Comparison of ENCODE assay signal across 22 mouse cellular contexts in genomic region chr1:90239336-90240225, GRCm38 (mm10). TPM values are rescaled to one million over a fixed set of nuclear protein-coding genes. Genes with fewer than 3 reads are reported as not detected.
A peak's percentile ranks its signal among the peaks of the same experiment; 100 is the strongest.
DNase-seq lines count a peak whose midpoint lies in the region; TF ChIP-seq lines count a peak whose summit lies in the region.
"Had no signal": no experiment of that assay in that cellular context is flagged by ENCODE, and none has a peak within 500 bp of the region (broad histone marks: within the 10 kb centered on the region; RNA-seq: fewer than 3 reads in every experiment).

No protein-coding gene starts in this region.

- peaks cover 57% of the 10 kb centered on the region for H3K4me1 ChIP-seq in heart, embryonic 10.5 days
- H3K4me1 ChIP-seq in testis, adult 2 months (ENCODE audit: control insufficient read depth, insufficient read depth, low read length): no peaks in the 10 kb centered on the region
- peaks cover 7% of the 10 kb centered on the region for H3K4me1 ChIP-seq in brown adipose tissue, adult 24 weeks (ENCODE audit: control insufficient read depth, insufficient read depth, insufficient read length, low read length)
- H3K4me1 ChIP-seq: intestine, embryonic 15.5 days had no signal

- TF ChIP-seq POLR2A in testis, adult 2 months (IDR thresholded peaks at IDR 0.05; ENCODE audit: control insufficient read depth, low read depth, low read length): peak; percentile 24; the same call in 1 of the 2 replicates

- no peak overlapping the region for H3K4me3 ChIP-seq in heart, embryonic 10.5 days
- no peak overlapping the region for H3K4me3 ChIP-seq in testis, adult 2 months (ENCODE audit: control insufficient read depth, low read depth, low read length)
- H3K4me3 ChIP-seq in brown adipose tissue, adult 24 weeks (ENCODE audit: insufficient read depth, low read depth, low read length): no peak overlapping the region
- H3K4me3 ChIP-seq: embryonic facial prominence, embryonic 15.5 days; forebrain, embryonic 10.5 days; hindbrain, embryonic 13.5 days; intestine, embryonic 15.5 days; limb, embryonic 12.5 days; neural tube, embryonic 15.5 days had no signal

- intact Hi-C loops in left cerebral cortex, postnatal 36 days (cut with DNase I): no loop called here

- H3K36me3 ChIP-seq in heart, embryonic 10.5 days: no peaks in the 10 kb centered on the region
- H3K36me3 ChIP-seq in testis, adult 2 months (ENCODE audit: control insufficient read depth, insufficient read depth, low read length): no peaks in the 10 kb centered on the region
- H3K36me3 ChIP-seq: embryonic facial prominence, embryonic 15.5 days; forebrain, embryonic 10.5 days; hindbrain, embryonic 13.5 days; intestine, embryonic 15.5 days; limb, embryonic 12.5 days; neural tube, embryonic 15.5 days had no signal

- no peak for TF ChIP-seq CTCF in testis, adult 2 months (IDR thresholded peaks at IDR 0.05; ENCODE audit: control insufficient read depth, insufficient read depth, insufficient replicate concordance, low read depth, low read length)

- H3K9me3 ChIP-seq in heart, embryonic 10.5 days: no peaks in the 10 kb centered on the region
- H3K9me3 ChIP-seq: embryonic facial prominence, embryonic 15.5 days; forebrain, embryonic 10.5 days; hindbrain, embryonic 13.5 days; intestine, embryonic 15.5 days; limb, embryonic 12.5 days; neural tube, embryonic 15.5 days had no signal

- WGBS in heart, embryonic 10.5 days: 79% methylated on average over 16 of the region's 16 CpGs

- peaks cover 5% of the 10 kb centered on the region; the same call in 1 of the 2 replicates for H3K27me3 ChIP-seq in heart, embryonic 10.5 days (ENCODE audit: insufficient read depth, poor library complexity, severe bottlenecking)
- H3K27me3 ChIP-seq in testis, adult 2 months (ENCODE audit: control insufficient read depth, insufficient read depth, low read length): no peaks in the 10 kb centered on the region
- H3K27me3 ChIP-seq: embryonic facial prominence, embryonic 15.5 days; hindbrain, embryonic 13.5 days; intestine, embryonic 15.5 days; limb, embryonic 12.5 days; neural tube, embryonic 15.5 days had no signal

- H3K27ac ChIP-seq in heart, embryonic 10.5 days: peak overlapping the region; percentile 72
- H3K27ac ChIP-seq in testis, adult 2 months (ENCODE audit: control insufficient read depth, insufficient read depth, low read depth, low read length): peak overlapping the region; percentile 42
- H3K27ac ChIP-seq in brown adipose tissue, adult 24 weeks (replicated peaks; ENCODE audit: low read depth, low read length): peak overlapping the region; percentile 82
- H3K27ac ChIP-seq: embryonic facial prominence, embryonic 15.5 days; hindbrain, embryonic 13.5 days; intestine, embryonic 15.5 days; limb, embryonic 12.5 days; neural tube, embryonic 15.5 days had no signal

- no peak for DNase-seq in heart, embryonic 10.5 days (ENCODE audit: low spot score)
- DNase-seq in heart, adult 8-10 months (ENCODE audit: low spot score): no peak
- DNase-seq in testis, postnatal 10 days (ENCODE audit: low spot score): no peak
- DNase-seq in left cerebral cortex, postnatal 36 days (ENCODE audit: low spot score in 2 of 2): no peak
- DNase-seq in layer of hippocampus, adult 11-12 months (ENCODE audit: low spot score): no peak
- DNase-seq: B cell, adult 2 months; cerebellum, postnatal 25 days; forebrain, postnatal 0 days; heart, postnatal 14 days; kidney, postnatal 36 days; lung, embryonic 14.5 days; lung, postnatal 4 days; spleen, adult 18-20 months; thymus, adult 2 months had no signal

RNA-seq across cellular contexts. Expression of gene Ackr3, which starts 35.8 kb away (rescaled TPM):
- polyA plus RNA-seq in heart, embryonic 10.5 days (2016; fragmentation: Nextera tagmentation; extraction: Ambion mirVana): 24.7 and 25.5 TPM in 2 replicates
- total RNA-seq in heart, adult 8-10 months (2022): 10 to 100 TPM; 46.3 to 71.9 (median 54.9) TPM
- 9.5 and 13.1 TPM in 2 replicates for polyA plus RNA-seq in testis, adult 2 months (2012; rRNA removed)
- polyA plus RNA-seq in brown adipose tissue, adult 24 weeks (2012; ENCODE audit: insufficient read depth, insufficient read length, missing spikeins): 74.7 and 97.7 TPM in 2 replicates
- total RNA-seq in left cerebral cortex, postnatal 36 days (2021): 1 to 10 TPM; 6.3 to 7.7 TPM
